Mouse (Mus musculus) kidney, adult 11 months (tissue): ENCODE data around the gene Dhx57.
"Not testable (repeated sequence)": the region's sequence is repeated elsewhere in the genome, so short reads cannot be mapped to it uniquely, and the experiment has no call there.

Experiments
- DNase-seq: peaks from one replicate; pipeline ENCODE4 v3.0.0; 2022

The Dhx57 gene

DNA sequence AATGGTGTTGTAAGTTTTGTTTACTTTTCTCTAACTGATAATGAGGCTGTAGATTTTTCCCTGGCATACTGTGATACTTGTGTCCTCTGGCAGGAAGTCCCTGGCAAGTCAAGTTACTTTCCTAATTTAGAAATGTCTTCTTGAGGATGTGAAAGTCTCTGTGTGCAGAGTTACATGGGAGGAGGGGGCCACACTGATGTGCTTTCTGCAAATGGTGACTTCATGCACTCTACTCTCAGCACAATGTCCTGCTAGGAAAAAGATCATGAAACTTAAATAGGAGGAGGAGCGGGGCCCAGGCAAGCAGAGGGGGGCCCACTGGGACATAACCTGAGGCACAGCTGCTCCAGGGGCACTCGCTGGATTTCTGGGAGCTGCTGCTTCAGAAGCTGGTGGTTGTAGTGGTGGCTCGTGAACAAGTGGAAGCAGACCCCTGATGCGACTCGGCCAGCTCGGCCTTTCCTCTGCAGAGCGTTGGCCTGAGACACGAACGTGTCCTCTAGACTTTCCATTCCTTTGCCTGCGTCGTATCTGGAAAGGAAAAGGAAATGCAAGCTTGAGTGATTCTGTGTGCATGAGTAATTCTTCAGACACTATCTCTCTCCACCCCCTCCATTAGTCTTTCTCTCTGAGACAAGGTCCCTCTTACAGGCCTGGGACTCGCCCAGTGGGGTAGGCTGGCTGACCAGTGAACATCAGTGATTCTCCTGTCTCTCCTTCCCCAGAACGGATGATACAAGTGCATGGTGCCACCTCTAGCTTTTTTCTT lies 37.3 kb downstream of the Dhx57 start:
- DNase-seq, result no peak

DNA sequence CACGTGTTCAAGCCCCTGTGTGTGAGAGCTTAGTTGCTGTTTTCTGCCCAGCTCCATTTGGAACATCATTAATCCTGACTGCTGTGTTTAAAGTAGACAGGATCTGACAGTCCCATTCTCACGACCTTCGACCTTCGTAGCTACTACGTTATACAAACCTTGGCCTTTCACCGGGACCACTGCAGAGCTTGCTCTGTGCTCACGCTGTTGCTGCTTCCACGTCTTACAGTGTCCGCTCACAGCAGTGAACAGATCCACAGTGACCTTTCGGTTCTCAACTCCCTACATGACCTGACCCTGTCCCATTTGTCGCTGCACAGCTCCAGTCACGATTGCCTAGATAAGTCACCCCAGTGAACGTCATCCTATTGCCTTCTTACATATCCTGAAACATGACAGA lies 47.2 kb downstream of the Dhx57 start:
- DNase-seq, result no peak

DNA sequence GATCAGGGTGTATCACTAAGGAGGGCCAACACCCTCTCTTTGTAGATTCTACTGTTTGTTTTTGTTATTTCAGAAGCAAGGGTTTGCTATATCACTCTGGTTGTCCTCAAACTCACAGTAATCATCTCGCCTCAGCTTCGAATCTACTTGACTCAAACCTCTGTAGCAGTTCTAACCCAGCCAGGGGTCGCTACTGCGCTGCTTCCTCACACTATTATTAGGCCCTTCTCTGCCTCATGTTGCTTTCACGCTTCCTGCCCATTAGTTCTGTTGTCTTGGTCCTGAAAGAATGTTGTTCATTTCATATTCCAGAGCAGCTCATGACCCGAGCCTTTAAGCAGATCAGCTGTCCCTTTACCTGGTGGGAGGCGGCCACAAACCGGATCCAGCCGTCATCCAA lies 48.7 kb downstream of the Dhx57 start:
- DNase-seq, result no peak

DNA sequence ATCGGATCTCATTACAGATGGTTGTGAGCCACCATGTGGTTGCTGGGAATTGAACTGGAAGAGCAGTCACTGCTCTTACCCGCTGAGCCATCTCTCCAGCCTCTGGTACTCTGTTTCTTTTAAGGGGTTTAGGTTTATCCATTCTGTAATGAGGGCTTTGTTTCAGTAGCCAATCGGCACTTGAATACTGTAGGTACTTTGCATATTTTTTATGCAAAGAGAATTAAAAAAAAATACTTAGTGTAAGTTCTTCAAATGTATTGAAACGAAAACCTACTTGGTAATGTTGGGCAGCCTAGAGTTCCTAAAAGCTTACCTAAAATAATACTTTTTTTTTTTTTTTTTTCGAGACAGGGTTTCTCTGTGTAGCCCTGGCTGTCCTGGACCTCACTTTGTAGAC lies 52.8 kb downstream of the Dhx57 start:
- DNase-seq, result no peak

DNA sequence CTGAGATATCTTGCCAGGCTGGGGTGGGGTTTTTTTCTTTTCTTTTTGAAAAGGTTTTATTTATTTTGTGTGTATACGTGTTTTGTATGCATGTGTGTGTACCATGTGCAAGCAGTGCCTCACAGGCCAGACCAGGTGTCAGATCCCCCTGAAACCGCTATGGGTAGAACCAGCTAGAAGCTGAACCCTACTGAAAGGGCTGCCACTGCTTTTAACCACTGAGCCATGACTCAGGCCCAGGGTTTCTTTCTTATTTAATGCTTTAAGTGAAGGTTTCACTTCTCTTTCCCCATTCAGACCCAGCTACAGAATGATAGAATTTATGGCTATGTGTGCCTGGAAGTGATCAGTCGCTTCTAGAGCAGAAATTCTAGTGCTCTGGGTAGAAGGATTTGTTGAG lies 53.5 kb downstream of the Dhx57 start:
- DNase-seq, result no peak

DNA sequence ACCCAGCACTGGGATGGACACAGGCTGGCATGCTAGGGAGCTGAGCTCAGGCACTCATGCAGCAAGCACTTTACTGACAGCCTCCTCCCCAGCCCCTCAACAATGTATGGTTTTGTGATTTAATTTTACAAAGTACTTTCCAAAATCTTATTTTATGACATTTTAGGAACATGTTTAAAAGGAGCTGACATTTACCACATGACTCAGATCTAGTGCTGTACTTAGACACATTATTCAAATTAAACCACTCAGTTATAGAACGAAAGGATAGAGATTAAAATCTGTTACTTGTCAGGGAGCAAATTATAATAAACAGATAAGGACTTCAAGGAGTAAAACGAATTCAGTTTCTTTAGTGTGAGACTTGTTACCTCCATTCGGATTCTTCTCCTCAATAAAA lies 54.8 kb downstream of the Dhx57 start:
- DNase-seq, result no peak

DNA sequence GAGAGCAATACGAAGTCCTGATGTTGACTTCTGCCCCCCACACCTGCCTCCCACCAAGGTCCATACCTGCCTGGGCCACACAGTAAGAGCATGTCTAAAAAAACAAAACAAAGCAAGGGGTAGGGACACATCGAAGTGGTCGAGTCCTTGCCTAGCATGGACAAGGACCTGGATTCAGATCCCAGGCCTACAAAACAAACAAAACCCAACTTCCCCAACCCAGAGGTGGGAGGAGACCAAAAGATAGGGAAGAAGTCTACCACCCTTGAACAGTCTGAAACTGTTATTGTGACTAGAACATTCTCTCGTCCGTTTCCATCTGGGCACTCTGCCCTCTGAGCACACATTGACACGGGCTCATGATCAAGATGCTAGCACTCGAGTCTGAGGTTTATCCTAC lies 55.9 kb downstream of the Dhx57 start:
- DNase-seq, result no peak

DNA sequence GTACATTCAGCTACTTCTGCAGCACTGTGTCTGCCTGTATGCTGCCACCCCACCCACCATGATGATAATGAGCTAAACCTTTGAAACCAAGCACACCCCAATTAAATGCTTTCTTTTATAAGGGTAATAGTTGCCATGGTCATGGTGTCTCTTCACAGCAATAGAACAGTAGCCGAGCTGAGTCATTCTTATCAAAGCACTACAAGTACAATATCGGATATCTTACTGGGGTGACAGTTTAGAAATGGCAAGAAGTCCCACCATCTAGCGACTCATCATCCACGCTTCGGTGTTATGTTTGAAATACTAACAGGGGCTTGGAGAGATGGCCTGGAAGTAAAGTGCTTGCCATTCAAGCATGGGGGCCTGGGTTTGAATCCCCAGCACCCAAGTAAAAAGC lies 56.4 kb downstream of the Dhx57 start:
- no peak for DNase-seq

DNA sequence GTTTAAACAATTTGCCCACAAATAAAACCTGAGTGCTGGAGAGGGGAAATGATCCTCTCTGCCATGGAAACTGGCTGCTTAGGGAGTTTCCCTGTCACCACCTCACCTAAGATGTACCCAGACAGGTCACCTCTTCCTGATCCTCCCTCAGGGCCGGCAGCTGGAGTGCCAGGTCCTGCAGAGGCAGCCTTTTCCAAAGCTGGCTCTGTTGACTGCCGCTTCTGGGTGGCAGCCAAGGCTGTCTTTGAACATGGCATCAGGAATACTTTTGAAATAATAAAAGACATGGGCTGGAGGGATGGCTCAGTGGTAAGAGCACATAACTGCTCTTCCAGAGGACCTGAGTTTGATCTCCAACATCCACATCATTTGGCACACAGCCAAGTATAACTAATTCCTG lies 60.9 kb downstream of the Dhx57 start:
- DNase-seq, result no peak

DNA sequence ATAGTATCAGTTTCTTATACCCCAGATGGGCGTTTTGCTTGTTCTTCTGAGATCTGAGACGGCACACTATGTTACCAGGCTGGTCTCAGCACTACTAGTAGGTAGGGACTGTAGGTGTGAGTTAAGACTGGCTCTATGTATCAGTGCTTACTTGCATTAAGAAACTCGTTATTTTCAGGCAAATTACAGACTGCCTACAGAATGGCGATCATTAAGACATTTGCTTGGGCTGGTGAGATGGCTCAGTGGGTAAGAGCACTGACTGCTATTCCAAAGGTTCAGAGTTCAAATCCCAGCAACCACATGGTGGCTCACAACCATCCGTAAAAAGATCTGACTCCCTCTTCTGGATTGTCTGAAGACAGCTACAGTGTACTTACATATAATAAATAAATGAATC lies 65.1 kb downstream of the Dhx57 start:
- not testable (repeated sequence) for DNase-seq

DNA sequence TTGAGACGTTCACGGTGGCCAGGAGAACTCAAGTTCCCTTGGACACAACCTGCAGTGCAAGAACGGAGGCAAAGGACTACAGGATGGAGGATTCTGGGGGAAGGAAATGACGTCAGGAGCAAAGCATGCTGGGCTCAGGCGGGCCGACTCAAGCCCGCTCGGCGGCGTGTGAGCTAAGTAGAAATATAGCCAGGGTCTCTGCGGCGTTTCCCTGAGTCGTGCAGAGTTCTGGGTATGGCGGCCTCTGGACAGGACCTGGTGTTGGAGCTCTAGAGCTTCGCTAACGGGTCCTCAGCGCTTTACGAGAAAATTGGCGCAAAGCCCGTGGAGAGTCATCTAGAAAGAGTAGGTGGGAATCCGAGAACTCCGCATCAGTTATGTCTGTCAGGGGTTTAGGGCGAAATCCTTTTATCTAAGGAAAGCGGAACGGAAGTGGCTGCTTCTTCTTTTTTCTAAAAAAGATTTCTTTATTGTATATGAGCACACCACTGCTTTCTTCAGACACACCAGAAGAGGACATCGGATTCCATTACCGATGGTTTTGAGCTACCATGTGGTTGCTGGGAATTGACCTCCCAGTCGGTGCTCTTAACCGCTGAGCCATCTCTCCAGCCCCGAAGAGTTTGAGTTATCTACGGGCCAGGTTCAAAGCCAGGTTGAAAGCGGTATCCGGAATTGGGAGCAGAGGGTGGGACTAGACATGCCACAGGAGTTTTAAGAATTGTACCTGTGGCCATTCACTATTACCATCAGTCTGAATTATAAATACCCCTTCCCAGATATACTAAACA lies 65.8 kb downstream of the Dhx57 start, which contains the start of gene Gemin6:
Gene Gemin6 (plus strand): TSS at position 116 of the 791 bp plus-strand sequence.
- DNase-seq, result peak; percentile 84

DNA sequence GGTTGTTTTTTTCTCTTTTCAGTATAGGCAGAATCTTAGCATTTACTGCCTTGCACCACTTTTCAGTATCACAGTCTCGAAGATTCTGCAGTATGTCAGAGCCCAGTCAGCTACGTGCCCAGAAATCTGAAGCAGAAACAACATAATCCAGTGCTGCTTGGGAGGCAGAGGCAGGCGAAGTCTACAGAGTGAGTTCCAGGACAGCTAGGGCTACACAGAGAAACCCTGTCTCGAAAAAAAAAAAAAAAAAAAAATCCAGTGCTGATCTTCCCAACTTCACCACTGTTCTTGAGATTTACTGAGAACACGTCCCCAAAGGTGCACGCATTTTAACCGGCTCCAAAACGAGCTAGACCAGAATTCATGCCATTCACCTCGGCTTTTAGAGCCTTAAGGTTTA lies 66.4 kb downstream of the Dhx57 start:
- DNase-seq, result no peak

DNA sequence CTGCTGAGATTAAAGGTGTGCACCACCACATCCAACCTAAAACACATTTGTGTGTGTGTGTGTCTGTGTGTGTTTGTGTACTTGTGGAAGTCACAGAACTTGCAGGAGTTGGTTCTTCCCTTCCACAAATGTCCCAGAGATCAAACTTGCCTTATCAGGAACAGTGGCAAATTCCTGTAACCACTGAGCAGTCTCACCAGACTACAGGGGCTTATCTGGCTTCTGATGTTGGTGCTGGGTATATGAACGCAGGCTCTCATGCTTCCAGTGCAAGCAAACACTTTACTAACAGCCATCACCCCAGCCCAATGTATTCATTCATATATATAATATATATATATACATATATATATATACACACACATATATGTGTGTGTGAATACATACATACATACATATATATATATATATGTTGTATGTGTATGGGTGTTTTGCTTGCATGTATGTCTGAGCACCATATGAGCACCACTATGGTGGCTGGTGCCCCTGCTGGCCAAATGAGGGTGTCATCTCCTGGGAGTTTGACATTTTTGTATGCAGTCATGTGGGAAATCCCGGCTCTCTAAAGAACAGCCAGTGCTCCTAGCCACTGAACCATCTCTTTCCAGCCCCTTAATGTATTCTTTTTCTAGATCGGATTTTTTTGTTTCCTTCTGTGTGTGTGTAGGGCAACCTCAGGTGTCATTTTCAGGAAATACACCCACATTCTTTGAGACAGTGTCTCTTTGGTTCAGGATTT lies 68.2 kb downstream of the Dhx57 start:
- DNase-seq, result no peak

DNA sequence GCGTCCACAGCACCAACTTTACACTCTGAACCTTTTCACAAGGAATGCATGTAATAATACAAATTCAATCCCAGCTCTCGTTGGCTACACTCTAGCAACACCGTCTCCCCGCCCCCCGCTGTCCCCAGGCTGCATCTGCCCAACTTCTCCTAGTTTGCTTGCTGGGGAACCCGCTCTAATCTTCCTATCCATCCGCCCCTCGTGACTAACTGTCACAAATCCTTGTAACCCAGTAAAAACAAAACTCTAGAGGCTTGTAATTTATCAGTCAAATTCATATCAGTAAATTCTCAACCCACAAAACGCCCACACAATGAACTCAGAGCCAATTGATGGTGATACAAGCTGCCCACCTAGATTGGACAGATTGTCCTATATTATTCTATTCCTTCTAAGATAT lies 69.1 kb downstream of the Dhx57 start:
- no peak for DNase-seq

DNA sequence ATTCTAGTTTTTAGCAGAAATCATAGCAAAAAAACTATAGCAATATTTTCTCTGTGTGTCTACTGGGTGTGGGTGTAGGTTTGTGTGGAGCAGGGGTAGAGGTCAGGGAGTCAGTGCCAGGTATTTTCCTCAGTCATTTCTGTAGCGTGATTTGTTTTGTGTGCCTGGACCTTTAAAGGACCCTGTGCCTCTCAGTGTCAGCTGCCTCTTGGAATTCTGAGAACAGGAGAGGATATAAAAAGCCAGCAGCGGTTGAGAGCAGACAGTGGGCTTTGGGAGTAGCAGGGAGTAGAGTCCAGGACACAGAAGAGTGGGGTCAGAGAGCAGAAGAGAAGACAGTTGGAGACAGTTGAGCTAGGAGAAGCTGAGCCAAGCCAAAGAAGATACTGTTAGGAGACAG lies 70.1 kb downstream of the Dhx57 start:
- DNase-seq, result no peak

DNA sequence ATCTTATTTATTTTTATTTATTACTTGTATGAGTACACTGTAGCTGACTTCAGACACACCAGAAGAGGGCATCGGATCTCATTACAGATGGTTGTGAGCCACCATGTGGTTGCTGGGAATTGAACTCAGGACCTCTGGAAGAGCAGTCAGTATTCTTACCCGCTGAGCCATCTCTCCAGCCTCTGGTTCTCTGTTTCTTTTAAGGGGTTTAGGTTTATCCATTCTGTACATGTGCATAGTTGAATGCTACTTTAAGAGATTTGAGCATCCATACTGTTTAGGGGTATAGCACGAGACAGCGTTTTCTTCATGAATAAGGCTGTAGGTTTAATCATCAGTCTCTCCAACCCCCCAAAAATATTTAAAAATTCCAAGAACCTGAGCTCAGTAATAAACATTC lies 76.3 kb downstream of the Dhx57 start:
- DNase-seq, result not testable (repeated sequence)

DNA sequence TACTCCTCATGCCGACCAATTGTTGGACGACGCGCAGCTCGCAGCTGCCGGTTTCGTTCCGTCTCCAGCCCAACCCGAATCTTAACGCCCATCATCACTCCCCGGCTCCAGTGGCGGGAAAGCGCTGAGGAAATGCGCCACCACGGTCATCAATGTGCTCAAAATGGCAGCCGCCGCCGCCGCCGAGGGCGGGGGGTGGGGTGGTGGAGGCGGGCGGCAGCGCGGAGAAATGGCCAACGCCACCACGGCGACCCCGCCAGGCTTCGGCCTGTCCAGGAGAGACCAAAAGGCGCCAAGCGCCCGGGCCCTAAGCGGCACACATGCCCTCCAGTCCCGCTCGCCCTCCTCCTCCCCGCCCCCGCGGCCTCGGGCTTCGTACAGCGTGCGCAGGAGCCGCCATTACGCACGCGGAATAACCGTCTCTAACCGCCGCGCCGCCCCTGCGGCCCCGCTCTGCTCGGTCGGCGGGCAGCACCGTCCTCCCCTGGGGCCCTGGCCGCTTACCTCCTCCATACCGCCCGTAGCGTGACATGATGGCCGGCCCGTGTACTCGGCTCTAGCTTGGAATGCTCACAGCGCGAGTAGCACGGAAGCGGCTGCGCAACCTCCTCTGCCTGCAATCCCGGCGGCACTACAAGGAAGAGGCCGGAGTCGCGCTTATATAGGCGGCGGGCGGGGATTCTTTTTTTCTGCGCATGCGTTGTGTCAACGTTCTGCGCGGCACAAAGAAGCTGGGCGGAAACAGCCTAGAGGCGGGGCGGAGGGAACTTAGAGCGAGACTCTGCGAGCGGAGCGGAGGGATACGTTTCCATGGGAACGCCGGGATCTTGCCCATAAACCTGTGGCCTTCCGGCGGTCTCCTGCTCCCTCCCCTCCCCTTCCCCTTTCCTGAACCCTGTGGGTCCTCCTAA lies 83.3 kb downstream of the Dhx57 start, which contains the start of the genes Srsf7 and Ttc39d:
Gene Srsf7 (minus strand): TSS at position 637 of the 911 bp plus-strand sequence.
Gene Ttc39d (plus strand): TSS at position 790 of the 911 bp plus-strand sequence.
- DNase-seq, result peak; percentile 97

DNA sequence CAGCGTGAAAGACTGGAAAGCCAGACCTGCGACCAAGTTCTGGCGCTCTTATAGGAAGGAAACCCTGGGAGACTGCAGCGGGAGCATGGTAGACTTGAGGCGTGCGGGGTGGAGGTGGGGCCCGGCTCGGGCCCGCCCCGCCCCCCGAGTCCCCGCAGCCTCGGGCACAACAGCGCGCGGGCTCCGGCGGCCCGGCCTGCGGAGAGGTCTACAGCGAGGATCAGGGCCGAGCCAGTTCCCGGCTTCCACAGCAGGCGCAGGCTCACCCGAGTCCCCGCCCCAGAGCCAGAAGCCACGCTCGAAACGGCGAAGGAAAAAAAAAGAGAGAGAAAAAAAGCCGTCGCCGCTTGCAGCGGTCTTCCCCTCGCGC lies 84.0 kb downstream of the Dhx57 start:
- DNase-seq, result no peak

DNA sequence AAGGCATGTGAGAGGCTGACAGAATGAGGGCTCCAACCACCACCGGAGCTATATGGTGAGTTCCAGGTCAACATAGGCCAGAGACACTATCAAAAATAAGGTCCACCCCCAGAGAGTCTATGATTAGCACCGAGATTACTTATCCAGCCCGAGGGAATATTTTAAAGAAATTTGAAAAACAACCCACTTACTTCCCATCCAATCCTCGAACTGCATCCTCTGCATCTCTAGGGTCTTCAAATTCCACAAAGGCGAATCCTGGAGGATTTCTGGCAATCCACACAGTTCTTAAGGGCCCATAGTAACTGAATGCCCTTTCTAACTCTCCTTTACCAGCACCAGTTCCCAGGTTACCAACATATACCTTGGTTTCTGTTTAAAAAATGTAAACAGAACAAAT lies 84.6 kb downstream of the Dhx57 start:
- DNase-seq, result no peak

DNA sequence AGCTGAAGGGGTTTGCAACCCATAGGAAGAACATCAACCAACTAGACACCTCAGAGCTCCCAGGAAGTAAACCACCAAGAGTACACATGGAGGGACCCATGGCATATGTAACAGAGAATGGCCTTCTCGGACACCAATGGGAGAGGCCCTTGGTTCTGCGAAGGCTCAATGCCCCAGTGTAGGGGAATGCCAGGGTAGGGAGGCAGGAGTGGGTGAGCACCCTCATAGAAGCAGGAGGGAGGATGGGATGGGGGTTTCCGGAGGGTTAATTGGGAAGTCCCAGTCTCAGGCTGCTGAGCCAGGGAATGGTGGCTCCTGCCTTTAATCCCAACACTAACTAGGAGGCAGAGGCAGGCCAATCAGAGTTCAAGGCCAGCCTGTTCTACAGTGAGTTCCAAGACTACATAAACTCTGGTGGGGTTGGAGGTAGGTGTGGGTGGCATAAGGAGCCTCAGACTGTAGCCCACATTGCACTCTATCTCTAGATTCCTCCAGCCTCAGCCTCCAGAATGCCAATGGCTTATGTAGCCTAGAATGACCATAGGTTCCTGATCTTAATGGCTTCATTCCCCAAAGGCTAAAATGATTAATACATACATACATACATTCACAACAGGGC lies 91.0 kb downstream of the Dhx57 start:
- no peak for DNase-seq

DNA sequence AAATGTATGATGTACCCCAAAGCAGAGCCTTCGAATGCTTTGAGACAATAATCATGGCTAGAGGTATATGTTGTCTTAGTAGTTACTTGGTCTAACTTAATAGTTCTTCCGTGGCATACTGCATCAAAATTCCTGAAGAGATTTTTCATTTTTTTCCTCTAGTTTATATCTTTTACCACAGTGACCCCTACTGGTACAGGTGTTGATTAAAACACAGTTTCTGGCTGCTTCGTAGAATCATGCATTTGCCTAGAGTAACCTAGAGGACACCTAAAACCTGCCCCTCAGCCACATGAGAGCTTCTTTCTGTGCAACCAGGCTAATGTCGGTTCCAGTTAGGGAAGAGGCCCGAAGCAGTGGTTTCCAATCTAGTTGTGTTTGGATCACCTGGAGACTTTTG lies 97.2 kb downstream of the Dhx57 start:
- no peak for DNase-seq
